Mouse (Mus musculus) bone marrow macrophage, adult 2 months (primary cell): ENCODE results near the gene Sstr2. TPM values are rescaled to one million over a fixed set of nuclear protein-coding genes. Genes with fewer than 3 reads are reported as not detected.

ENCODE experiments used
- H3K27ac ChIP-seq: 2 replicates; pipeline ENCODE4 v1.5.1; 2012; ENCODE audit warnings: low read depth, low read length; ENCODE audit not compliant: insufficient read depth
- H3K4me1 ChIP-seq: 2 replicates; pipeline ENCODE4 v1.6.1; 2012; ENCODE audit warnings: low read length; ENCODE audit not compliant: control insufficient read depth, insufficient read depth
- H3K4me3 ChIP-seq: 2 replicates; pipeline ENCODE4 v1.5.1; 2012; ENCODE audit warnings: mild to moderate bottlenecking, low read length, moderate library complexity; ENCODE audit not compliant: insufficient read depth
- CTCF ChIP-seq: IDR thresholded peaks from 2 replicates; pipeline ENCODE4 v1.5.1; 2012; ENCODE audit warnings: low read depth, mild to moderate bottlenecking, low read length, moderate library complexity
- POLR2A ChIP-seq: IDR thresholded peaks from 2 replicates; pipeline ENCODE4 v1.6.1; 2012; ENCODE audit warnings: mild to moderate bottlenecking, low read depth, low read length, borderline replicate concordance
- polyA plus RNA-seq: library from polyadenylated mRNA; stranded (reverse); fragments of >200 nt; gene quantifications from 2 replicates; pipeline ENCODE4 v1.2.4, GENCODE M21; 2012; ENCODE audit not compliant: missing spikeins, insufficient read depth, insufficient read length

Gene Sstr2
- polyA plus RNA-seq, 1 experiment = not detected

DNA sequence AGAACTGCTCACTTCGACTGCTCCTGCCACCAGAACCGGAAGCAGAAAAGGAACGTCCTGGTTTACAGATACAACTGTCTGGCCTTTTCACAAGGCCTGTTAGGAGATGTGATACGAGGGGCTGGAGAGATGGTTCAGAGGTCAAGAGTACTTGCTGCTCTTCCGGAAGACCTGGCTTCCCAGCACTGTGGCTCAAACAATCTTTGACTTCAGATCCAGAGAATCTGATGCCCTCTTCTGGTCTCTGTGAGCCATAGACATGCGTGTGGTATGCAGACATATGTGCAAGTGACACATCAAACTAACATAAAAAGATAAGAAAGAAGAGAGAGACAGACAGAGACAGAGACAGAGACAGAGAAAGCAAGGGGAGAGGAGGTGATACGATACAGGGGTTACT lies 13.2 kb downstream of the Sstr2 start:
- Histone ChIP-seq H3K4me1 (no peaks in the 10 kb centered on the region), H3K27ac (no peak overlapping the region), H3K4me3 (no peak overlapping the region)
- TF ChIP-seq POLR2A (no peak), CTCF (no peak)

DNA sequence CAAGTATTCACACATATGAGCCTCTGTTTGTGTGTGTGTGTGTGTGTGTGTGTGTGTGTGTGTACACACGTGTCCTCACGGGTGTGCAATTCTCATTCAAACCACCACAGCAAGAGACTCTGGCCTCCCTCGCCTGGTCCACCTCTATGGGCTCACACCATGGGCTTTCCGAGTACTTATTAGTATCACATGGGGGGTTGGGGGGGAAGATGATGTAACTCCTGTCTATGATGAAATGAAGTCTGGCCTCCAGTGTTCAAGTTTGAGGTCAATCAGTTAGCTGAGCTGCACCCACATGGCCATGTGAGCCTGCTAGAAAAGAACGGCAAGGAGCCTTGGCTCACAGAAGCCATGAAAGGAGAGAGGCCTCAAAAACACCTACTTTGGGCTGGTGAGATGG lies 14.3 kb downstream of the Sstr2 start:
- Histone ChIP-seq H3K27ac (no peak overlapping the region), H3K4me1 (no peaks in the 10 kb centered on the region), H3K4me3 (no peak overlapping the region)
- no peak for TF ChIP-seq CTCF

DNA sequence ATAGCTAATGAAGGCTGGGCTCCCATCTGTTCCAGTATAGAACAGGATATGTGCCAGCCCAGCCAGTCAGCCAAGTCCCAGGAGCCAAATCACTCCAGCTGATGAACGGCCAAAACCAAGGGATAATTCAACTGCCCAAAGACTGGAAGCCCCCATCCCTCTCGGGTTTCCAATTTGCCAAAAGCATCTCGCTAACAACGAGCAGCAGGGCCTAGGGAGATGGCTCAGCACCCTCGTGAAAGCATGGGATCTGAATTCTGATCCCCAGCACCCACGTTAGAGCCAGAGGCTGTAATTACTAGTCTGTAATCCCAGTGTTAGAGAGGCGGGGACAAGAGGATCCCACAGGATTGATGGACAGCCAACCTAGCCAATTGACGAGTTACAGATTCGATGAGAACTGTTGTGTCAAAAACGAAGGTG lies 15.6 kb downstream of the Sstr2 start:
- TF ChIP-seq POLR2A (no peak), CTCF (no peak)
- H3K4me1 ChIP-seq = peaks cover 2% of the 10 kb centered on the region; the same call in 1 of the 2 replicates
- no peak overlapping the region for H3K27ac ChIP-seq
- H3K4me3 ChIP-seq = no peak overlapping the region

DNA sequence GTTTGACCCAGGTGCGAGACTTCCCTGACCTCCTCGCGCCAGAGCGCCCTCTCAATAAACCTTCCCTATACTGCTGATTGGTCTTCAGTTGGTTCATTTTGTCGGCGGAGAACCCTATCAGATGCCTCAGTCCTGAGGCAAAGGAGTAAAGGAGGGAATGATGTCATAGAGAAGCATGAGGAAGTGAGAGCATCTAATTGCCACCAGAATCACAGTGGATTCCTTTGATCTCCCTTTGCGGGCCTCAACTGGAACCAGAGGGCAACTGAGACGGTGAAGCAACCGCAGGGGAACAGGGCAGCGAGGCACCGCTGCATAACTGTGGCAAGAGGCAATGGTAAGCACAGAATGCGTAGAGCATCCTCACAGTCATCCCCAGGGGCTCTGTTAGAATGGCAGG lies 19.5 kb downstream of the Sstr2 start:
- peaks cover 2% of the 10 kb centered on the region; the same call in 1 of the 2 replicates for H3K4me1 ChIP-seq
- no peak overlapping the region for H3K27ac ChIP-seq
- no peak for TF ChIP-seq CTCF
- no peak for TF ChIP-seq POLR2A
- no peak overlapping the region for H3K4me3 ChIP-seq

DNA sequence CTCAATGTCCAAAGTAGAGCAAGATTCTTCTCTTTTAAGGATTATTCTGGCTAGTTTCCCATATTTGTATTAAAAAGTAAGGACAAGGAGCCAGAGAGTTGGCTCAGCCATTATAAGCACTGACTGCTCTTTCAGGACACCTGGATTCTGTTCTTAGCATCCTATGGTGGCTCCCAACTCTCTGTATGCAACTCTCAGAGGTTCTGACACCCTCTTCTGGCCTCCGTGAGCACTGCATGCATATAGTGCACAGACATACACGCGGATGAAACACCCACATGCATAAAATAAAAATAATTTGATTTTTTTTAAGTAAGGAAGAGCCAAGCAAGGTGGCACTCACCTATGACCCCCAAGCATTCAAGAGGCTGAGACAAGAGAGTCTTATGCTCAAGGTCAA lies 26.0 kb downstream of the Sstr2 start:
- Histone ChIP-seq H3K4me1 (peaks cover 4% of the 10 kb centered on the region), H3K27ac (no peak overlapping the region), H3K4me3 (no peak overlapping the region)
- TF ChIP-seq POLR2A (no peak), CTCF (no peak)

GRCm38 (mm10) chr11:113648152-113648551 lies 29.0 kb downstream of the Sstr2 start:
- no peak overlapping the region for H3K27ac ChIP-seq
- TF ChIP-seq CTCF = peak; percentile 93
- TF ChIP-seq POLR2A = no peak
- peaks cover 11% of the 10 kb centered on the region for H3K4me1 ChIP-seq
- H3K4me3 ChIP-seq = no peak overlapping the region

DNA sequence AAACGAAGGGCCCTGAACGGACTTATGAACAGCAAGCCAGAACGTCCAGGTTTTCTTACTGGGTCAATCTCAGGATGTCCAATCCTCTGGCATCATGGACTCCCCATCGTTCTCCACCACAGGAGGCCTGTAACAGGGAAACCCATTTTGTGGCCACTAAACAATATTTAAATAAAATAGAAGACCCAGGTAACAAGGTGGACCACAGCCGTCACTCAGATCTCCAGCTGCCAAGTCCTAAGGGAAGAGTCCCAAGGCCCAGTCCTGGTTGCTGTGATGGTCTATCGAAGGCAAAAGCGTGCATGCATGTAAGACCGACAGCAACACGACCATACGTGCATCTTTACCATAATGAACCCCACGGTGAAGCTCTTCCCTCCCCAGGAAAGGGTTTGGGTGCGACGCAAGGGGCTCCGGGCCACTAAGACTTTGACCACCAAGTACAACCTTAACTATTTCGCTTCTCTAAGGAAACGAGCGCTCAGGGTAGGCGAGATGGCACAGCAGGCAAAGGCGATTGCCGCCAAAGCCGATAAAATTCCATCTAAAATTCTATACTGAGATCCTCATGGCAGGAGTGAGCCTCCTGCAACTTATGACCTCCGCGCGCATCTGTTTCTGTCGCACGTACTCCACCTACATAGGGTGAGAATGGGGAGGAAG lies 29.7 kb downstream of the Sstr2 start, which contains the start of gene Cog1:
TSS of gene Cog1 (plus strand) at position 480 of the 663 bp plus-strand sequence.
- TF ChIP-seq CTCF = no peak; the same call in 1 of the 2 replicates
- no peak for TF ChIP-seq POLR2A

DNA sequence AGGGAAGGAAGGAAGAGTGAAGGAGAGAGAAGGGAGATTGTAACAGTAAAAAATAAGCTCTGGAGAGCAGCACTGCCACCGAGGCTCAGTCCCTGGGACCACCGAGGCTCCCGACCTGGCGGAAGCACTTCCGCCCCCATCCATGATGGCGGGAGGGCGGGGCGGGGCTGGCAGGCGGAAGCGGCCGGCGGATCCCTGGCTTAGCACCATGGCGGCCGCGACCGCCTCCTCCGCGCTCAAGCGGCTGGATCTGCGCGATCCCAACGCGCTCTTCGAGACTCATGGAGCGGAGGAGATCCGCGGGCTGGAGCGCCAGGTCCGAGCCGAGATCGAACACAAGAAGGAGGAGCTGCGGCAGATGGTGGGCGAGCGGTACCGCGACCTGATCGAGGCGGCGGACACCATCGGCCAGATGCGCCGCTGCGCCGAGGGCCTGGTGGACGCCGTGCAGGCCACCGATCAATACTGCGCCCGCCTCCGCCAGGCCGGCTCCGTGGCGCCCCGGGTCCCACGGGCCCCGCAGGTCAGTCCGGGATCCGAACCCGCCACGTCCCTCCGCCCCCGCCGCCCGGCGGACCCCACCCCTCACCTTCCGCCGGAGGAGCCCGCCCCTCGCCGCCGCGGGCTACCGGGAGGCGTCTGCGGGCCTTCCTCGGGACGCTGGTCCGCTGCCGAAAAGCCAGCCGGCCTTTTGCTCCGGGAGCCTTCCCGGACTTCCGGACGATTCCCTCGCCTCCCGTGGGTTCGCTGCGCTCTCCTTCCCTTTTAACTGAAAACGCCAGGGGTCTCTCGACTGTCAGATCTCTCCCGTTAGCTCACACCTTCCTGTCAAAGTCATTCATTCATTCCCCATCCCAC lies 30.4 kb downstream of the Sstr2 start, which contains the start of gene Slc39a11:
TSS of gene Slc39a11 (minus strand) at position 727 of the 858 bp plus-strand sequence.
- TF ChIP-seq POLR2A (0 out of 2 replicates have a peak, but pooled peaks have one; percentile 19), CTCF (no peak)
- H3K4me1 ChIP-seq = peaks cover 11% of the 10 kb centered on the region
- H3K27ac ChIP-seq = peak within 1 kb of the TSS; percentile 53
- H3K4me3 ChIP-seq = peak within 1 kb of the TSS; percentile 82

More for the DNA sequence above, 29.7 kb downstream of the Sstr2 start, which contains the start of gene Cog1:
- H3K4me1 ChIP-seq = peaks cover 11% of the 10 kb centered on the region
- peak within 1 kb of the TSS; percentile 82 for H3K4me3 ChIP-seq
- peak within 1 kb of the TSS; percentile 53 for H3K27ac ChIP-seq

DNA sequence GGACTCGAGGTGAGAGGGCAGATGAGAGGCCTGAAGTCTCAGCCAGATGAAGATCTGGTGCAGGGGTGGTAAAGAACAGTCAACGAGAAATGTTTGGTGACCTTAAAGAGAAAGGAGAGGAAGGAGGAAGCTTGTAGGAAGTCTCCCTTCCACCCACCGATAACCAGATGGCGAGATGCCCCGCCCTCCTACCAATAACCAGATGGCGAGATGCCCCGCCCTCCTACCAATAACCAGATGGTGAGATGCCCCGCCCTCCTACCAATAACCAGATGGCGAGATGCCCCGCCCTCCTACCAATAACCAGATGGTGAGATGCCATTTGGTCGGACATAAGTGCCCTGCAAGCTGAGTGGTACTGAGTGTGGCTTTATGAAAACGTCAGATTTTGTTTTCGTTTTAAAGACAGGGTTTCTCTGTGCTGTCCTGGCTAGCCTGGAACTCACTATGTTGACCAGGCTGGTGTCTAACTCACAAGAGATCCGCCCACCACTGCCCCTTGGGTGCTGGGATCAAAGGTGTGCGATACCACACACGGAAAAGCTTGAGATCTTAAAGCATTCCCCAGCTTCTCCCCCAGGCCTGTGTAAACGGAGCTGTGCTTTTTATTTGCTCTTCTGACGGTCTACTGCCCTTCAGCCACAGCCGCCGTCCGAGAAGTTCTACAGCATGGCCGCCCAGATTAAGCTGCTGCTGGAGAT lies 32.2 kb downstream of the Sstr2 start:
- Histone ChIP-seq H3K4me1 (peaks cover 11% of the 10 kb centered on the region), H3K27ac (no peak overlapping the region), H3K4me3 (no peak overlapping the region)
- TF ChIP-seq POLR2A = no peak
- no peak for TF ChIP-seq CTCF

DNA sequence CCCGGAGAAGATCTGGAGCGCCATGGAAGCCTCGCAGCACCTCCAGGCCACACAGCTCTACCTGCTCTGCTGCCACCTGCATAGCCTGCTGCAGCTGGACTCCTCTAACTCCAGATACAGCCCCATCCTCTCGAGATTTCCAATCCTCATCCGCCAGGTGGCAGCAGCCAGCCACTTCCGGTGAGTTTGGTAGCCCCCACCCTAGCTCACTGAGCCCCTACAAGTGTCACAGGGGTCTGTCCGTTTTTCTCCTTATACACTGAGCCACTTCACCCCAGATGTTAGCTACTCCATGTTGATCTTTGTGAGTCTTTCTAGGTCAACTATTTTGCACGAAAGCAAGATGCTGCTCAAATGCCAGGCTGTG lies 32.7 kb downstream of the Sstr2 start:
- Histone ChIP-seq H3K27ac (no peak overlapping the region), H3K4me3 (no peak overlapping the region), H3K4me1 (peaks cover 11% of the 10 kb centered on the region)
- TF ChIP-seq CTCF = no peak
- TF ChIP-seq POLR2A = no peak
